Mouse (Mus musculus) lung, postnatal 0 days (tissue): ENCODE data around the gene Rps15a. TPM values are rescaled to one million over a fixed set of nuclear protein-coding genes. Genes with fewer than 3 reads are reported as not detected.

Experiments used
- ATAC-seq: fragments of 200-750 bp; cut with Nextera tagmentation; 2 replicates; pipeline ENCODE4 v1.8.0; 2017; ENCODE audit warnings: moderate library complexity
- DNase-seq: peaks from one replicate; pipeline ENCODE4 v3.0.0-alpha.2; 2016; ENCODE audit warnings: low spot score
- H3K27ac ChIP-seq: fragments of 300-500 bp; sonication (generic); 2 replicates; pipeline ENCODE4 v1.5.1; 2014; ENCODE audit warnings: antibody characterized with exemption, mild to moderate bottlenecking, low read length, mixed read lengths
- H3K27me3 ChIP-seq: fragments of 300-500 bp; sonication (generic); replicated peaks from 2 replicates; pipeline ENCODE4 v1.6.1; 2014; ENCODE audit warnings: low read length, mixed read lengths; ENCODE audit not compliant: insufficient read depth
- H3K36me3 ChIP-seq: fragments of 300-500 bp; sonication (generic); 2 replicates; pipeline ENCODE4 v1.6.1; 2014; ENCODE audit warnings: low read length, mixed read lengths; ENCODE audit not compliant: insufficient read depth
- H3K4me1 ChIP-seq: fragments of 300-500 bp; sonication (generic); 2 replicates; pipeline ENCODE4 v1.6.1; 2014; ENCODE audit warnings: antibody characterized with exemption, low read depth, low read length, mixed read lengths; ENCODE audit not compliant: insufficient read depth
- H3K4me2 ChIP-seq: fragments of 300-500 bp; sonication (generic); replicated peaks from 2 replicates; pipeline ENCODE4 v1.6.1; 2014; ENCODE audit warnings: low read depth, mild to moderate bottlenecking, low read length, moderate library complexity, mixed read lengths
- H3K4me3 ChIP-seq: fragments of 300-500 bp; sonication (generic); 2 replicates; pipeline ENCODE4 v1.5.1; 2014; ENCODE audit warnings: low read depth, low read length
- H3K9ac ChIP-seq: fragments of 300-500 bp; sonication (generic); replicated peaks from 2 replicates; pipeline ENCODE4 v1.6.1; 2014; ENCODE audit warnings: low read depth, mild to moderate bottlenecking
- H3K9me3 ChIP-seq: fragments of 300-500 bp; sonication (generic); 2 replicates; pipeline ENCODE4 v1.6.1; 2016; ENCODE audit warnings: low read length, mixed read lengths
- CTCF ChIP-seq: IDR thresholded peaks from 2 replicates; pipeline ENCODE4 v1.5.1; 2016; ENCODE audit warnings: antibody characterized with exemption, mild to moderate bottlenecking
- EP300 ChIP-seq: IDR thresholded peaks from 2 replicates; pipeline ENCODE4 v1.6.1; 2016; ENCODE audit warnings: antibody characterized with exemption, mild to moderate bottlenecking, control low read depth
- WGBS: fragments of 180-500 bp; shearing (Covaris S2); extraction: QIAGEN DNeasy Blood & Tissue Kit; methylation state at CpG from one replicate; pipeline ENCODE4 v1.1.7; 2014; 5-methylcytosine and 5-hydroxymethylcytosine counted together
- polyA plus RNA-seq: library from polyadenylated mRNA; unstranded; fragments of >200 nt; fragmentation: Nextera tagmentation; extraction: Ambion mirVana; gene quantifications from 2 replicates; pipeline ENCODE4 v1.2.1, GENCODE M21; 2015

Rps15a gene
- polyA plus RNA-seq, 1 experiment from 2014 or later: 600 TPM

DNA sequence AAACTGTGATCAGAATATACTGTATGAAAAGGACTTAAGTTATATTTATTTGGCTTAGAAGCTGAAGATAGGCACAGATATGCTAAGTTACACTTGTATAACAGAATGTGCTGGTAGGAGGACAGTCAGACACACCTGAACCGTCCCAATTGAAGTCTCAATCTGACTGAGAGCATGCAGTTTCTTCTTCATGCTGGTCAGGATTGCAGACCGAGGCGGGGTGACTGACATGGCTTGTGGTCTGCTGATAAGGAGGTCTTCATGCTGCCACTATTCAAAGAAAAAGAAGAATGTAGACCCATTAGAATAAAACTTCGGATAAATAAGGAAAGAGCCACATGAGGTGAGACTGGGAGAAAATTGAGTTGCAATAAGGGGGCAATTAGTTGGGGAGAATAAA, 27.1 kb upstream of the Rps15a start:
- no peaks in the 10 kb centered on the region for H3K27me3 ChIP-seq
- H3K4me1 ChIP-seq: no peaks in the 10 kb centered on the region
- H3K36me3 ChIP-seq: peaks cover 42% of the 10 kb centered on the region
- no peak overlapping the region for H3K4me3 ChIP-seq
- no peak for DNase-seq
- H3K9ac ChIP-seq: no peak overlapping the region
- no peak overlapping the region for H3K4me2 ChIP-seq
- 88% methylated on average over 4 of the region's 4 CpGs for WGBS
- no peak overlapping the region for H3K27ac ChIP-seq
- ATAC-seq: no peak
- no peak for TF ChIP-seq CTCF
- TF ChIP-seq EP300: no peak
- no peaks in the 10 kb centered on the region for H3K9me3 ChIP-seq

- no peak overlapping the region for H3K4me3 ChIP-seq
- H3K27me3 ChIP-seq: no peaks in the 10 kb centered on the region
- ATAC-seq (no peak), DNase-seq (no peak)
- H3K4me1 ChIP-seq: no peaks in the 10 kb centered on the region
- H3K9ac ChIP-seq: no peak overlapping the region
- TF ChIP-seq EP300 (no peak), CTCF (no peak)
- H3K36me3 ChIP-seq: peaks cover 49% of the 10 kb centered on the region
- 92% methylated on average over 7 of the region's 7 CpGs for WGBS
- no peak overlapping the region for H3K4me2 ChIP-seq
- no peaks in the 10 kb centered on the region for H3K9me3 ChIP-seq
- H3K27ac ChIP-seq: no peak overlapping the region
Observed at GRCm38 (mm10) chr7:118141271-118141670, 25.3 kb upstream of the Rps15a start.

- peaks cover 35% of the 10 kb centered on the region for H3K36me3 ChIP-seq
- 79% methylated on average over 11 of the region's 11 CpGs for WGBS
- no peak for DNase-seq
Observed at GRCm38 (mm10) chr7:118135128-118135527, 19.1 kb upstream of the Rps15a start.

DNA sequence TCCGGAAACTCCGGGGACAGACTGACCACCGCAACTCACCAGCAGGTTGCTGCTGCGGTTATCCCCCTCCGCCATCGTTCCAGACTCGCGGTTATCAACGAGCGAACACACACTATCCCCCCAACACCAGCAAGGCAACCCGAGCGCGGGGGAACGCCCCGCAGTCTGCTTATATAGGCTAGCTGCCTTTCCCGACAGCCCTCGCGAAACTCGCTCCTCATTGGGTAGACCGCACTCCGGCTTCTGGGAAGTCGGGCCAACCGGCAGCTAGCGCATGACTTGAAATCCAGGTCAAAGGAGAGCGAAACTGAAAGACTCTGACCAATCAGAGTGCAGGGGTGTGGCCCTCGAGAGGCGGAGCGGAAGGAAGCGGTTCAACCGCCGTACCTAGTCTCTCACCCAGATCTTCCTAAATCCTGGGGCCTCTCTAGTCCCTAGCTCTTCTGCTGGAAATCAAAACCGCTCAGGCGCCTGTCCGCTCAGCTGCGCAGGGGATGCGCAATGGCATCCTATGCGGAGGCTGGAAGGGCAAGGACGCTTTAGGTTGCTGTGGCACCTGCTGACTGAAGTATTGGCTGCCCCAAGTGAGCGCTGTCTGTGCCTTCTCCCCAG, 13.5 kb upstream of the Rps15a start, which contains the start of gene Arl6ip1:
Arl6ip1 (minus strand) TSS at position 233 of the 612 bp plus-strand sequence.
- H3K27ac ChIP-seq: peak within 1 kb of the TSS; percentile 95
- no peaks in the 10 kb centered on the region for H3K9me3 ChIP-seq
- peaks cover 2% of the 10 kb centered on the region; the same call in 1 of the 2 replicates for H3K36me3 ChIP-seq
- DNase-seq (peak; percentile 99), ATAC-seq (peak; percentile 99)
- 0 out of 2 replicates have a peak, but pooled peaks have one; percentile 7 for TF ChIP-seq EP300
- TF ChIP-seq CTCF: no peak
- H3K27me3 ChIP-seq: no peaks in the 10 kb centered on the region
- H3K9ac ChIP-seq: peak within 1 kb of the TSS; percentile 88
- WGBS: 2% methylated on average over 38 of the region's 39 CpGs
- peak within 1 kb of the TSS; percentile 84 for H3K4me2 ChIP-seq
- peaks cover 12% of the 10 kb centered on the region; the same call in 1 of the 2 replicates for H3K4me1 ChIP-seq
- H3K4me3 ChIP-seq: peak within 1 kb of the TSS; percentile 91

More at GRCm38 (mm10) chr7:118135128-118135527, 19.1 kb upstream of the Rps15a start:
- H3K4me2 ChIP-seq: no peak overlapping the region
- no peaks in the 10 kb centered on the region for H3K4me1 ChIP-seq
- TF ChIP-seq EP300 (no peak), CTCF (no peak)
- H3K9ac ChIP-seq: no peak overlapping the region
- no peak for ATAC-seq
- H3K9me3 ChIP-seq: no peaks in the 10 kb centered on the region
- H3K27me3 ChIP-seq: no peaks in the 10 kb centered on the region
- H3K27ac ChIP-seq: no peak overlapping the region
- no peak overlapping the region for H3K4me3 ChIP-seq

GRCm38 (mm10) chr7:118128925-118129429, 13.0 kb upstream of the Rps15a start:
- TF ChIP-seq EP300: no peak
- peak; percentile 3; the same call in 1 of the 2 replicates for TF ChIP-seq CTCF
- Histone ChIP-seq H3K9ac (peak overlapping the region; percentile 88), H3K4me1 (peaks cover 12% of the 10 kb centered on the region; the same call in 1 of the 2 replicates), H3K27ac (peak overlapping the region; percentile 95), H3K4me3 (peak overlapping the region; percentile 91), H3K4me2 (peak overlapping the region; percentile 84), H3K36me3 (0 out of 2 replicates have a peak, but pooled peaks cover 6% of the 10 kb centered on the region), H3K9me3 (no peaks in the 10 kb centered on the region), H3K27me3 (no peaks in the 10 kb centered on the region)
- ATAC-seq (peak; percentile 61), DNase-seq (peak; percentile 68)
- WGBS: under 1% methylated on average over 21 of the region's 21 CpGs

DNA sequence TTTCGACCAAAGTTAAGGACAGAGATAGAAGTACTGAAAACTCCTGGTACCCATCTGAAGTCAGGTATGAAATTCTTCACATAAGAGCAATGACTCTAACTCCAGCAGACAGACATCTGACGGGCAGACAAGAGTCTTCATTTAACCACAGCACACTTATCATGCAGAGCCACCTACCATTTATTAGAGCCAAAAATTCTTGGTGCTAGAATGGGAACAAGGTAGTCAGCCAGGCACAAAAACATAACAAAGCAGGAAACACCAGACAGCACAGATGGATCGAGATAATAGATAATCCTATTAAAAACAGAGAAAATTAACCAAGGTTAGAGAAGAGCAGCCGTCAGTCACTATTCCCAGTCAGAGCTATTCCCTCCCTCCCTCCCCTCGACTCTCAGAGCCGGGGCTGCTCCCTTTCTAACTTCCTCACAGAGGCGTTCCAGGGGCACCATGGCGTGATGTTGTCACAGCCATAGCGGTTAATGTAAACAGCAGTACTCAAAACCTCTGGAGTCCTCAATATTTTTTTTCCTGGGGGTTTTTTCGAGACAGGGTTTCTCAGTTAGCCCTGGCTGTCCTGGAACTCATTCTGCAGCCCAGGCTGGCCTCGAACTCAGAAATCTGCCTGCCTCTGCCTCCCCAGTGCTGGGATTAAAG, 10.4 kb upstream of the Rps15a start:
- Histone ChIP-seq H3K9ac (no peak overlapping the region), H3K4me3 (no peak overlapping the region), H3K9me3 (no peaks in the 10 kb centered on the region), H3K27ac (no peak overlapping the region), H3K27me3 (no peaks in the 10 kb centered on the region), H3K4me1 (peaks cover 12% of the 10 kb centered on the region; the same call in 1 of the 2 replicates), H3K4me2 (no peak overlapping the region), H3K36me3 (0 out of 2 replicates have a peak, but pooled peaks cover 13% of the 10 kb centered on the region)
- WGBS: 39% methylated on average over 11 of the region's 11 CpGs
- ATAC-seq: no peak
- no peak for DNase-seq
- no peak for TF ChIP-seq CTCF
- no peak for TF ChIP-seq EP300
